Mouse (Mus musculus): Measurements from ENCODE around the gene Kdm5a. TPM values are rescaled to one million over a fixed set of nuclear protein-coding genes. Genes with fewer than 3 reads are reported as not detected.

Gene Kdm5a
- polyA plus RNA-seq, 1 experiment = 5.8 TPM

- Histone ChIP-seq H3K79me3 (ENCODE audit: low read depth) (peaks cover 49% of the 10 kb centered on the region), H3ac (ENCODE audit: control insufficient read depth, insufficient read length, low read depth) (peak overlapping the region; percentile 81), H3K79me2 (ENCODE audit: control insufficient read depth, insufficient read depth) (peaks cover 58% of the 10 kb centered on the region), H3K36me3 (ENCODE audit: control insufficient read depth, insufficient read depth) (no peaks in the 10 kb centered on the region), H3K4me3 (ENCODE audit: insufficient read depth, poor library complexity, severe bottlenecking) (peak overlapping the region; percentile 57), H3K27me3 (ENCODE audit: control insufficient read depth, insufficient read depth, insufficient read length) (no peaks in the 10 kb centered on the region)
- no peak for TF ChIP-seq MYOG (IDR thresholded peaks at IDR 0.05; ENCODE audit: control insufficient read depth, extremely low read depth, insufficient read length)
- TF ChIP-seq MAX (IDR thresholded peaks at IDR 0.05) = peak; percentile 83
- TF ChIP-seq MYOD1 (IDR thresholded peaks at IDR 0.05; ENCODE audit: control insufficient read depth, insufficient read length, low read depth) = no peak
- TF ChIP-seq FOSL1 (IDR thresholded peaks at IDR 0.05; ENCODE audit: insufficient read depth, low read length, poor library complexity, severe bottlenecking) = no peak
Measured at GRCm38 (mm10) chr6:120463884-120464283, 100.0 kb downstream of the Kdm5a start.

- H3K36me3 ChIP-seq (ENCODE audit: control insufficient read depth, insufficient read depth) = no peaks in the 10 kb centered on the region
- no peak overlapping the region for H3ac ChIP-seq (ENCODE audit: control insufficient read depth, insufficient read length, low read depth)
- peaks cover 53% of the 10 kb centered on the region for H3K79me3 ChIP-seq (ENCODE audit: low read depth)
- peaks cover 64% of the 10 kb centered on the region for H3K79me2 ChIP-seq (ENCODE audit: control insufficient read depth, insufficient read depth)
- TF ChIP-seq MYOD1 (IDR thresholded peaks at IDR 0.05; ENCODE audit: control insufficient read depth, insufficient read length, low read depth) = no peak
- TF ChIP-seq MYOG (IDR thresholded peaks at IDR 0.05; ENCODE audit: control insufficient read depth, extremely low read depth, insufficient read length) = no peak
- TF ChIP-seq CEBPB (IDR thresholded peaks at IDR 0.05; ENCODE audit: low read depth) = no peak
- no peak for TF ChIP-seq FOSL1 (IDR thresholded peaks at IDR 0.05; ENCODE audit: insufficient read depth, low read length, poor library complexity, severe bottlenecking)
- no peak for TF ChIP-seq USF1 (IDR thresholded peaks at IDR 0.05; ENCODE audit: low read depth)
- TF ChIP-seq MAX (IDR thresholded peaks at IDR 0.05) = no peak
- TF ChIP-seq CTCF (IDR thresholded peaks at IDR 0.05; ENCODE audit: control insufficient read depth, insufficient read depth, insufficient read length) = no peak
- H3K4me3 ChIP-seq (ENCODE audit: insufficient read depth, poor library complexity, severe bottlenecking) = peak overlapping the region; percentile 57
- H3K27me3 ChIP-seq (ENCODE audit: control insufficient read depth, insufficient read depth, insufficient read length) = no peaks in the 10 kb centered on the region
Measured at GRCm38 (mm10) chr6:120464406-120464939, 100.5 kb downstream of the Kdm5a start.

- no peak overlapping the region for H3ac ChIP-seq (ENCODE audit: control insufficient read depth, insufficient read length, low read depth)
- H3K79me3 ChIP-seq (ENCODE audit: low read depth) = peaks cover 59% of the 10 kb centered on the region
- H3K79me2 ChIP-seq (ENCODE audit: control insufficient read depth, insufficient read depth) = peaks cover 73% of the 10 kb centered on the region
- TF ChIP-seq MYOG (IDR thresholded peaks at IDR 0.05; ENCODE audit: control insufficient read depth, extremely low read depth, insufficient read length) (no peak), MAX (IDR thresholded peaks at IDR 0.05) (no peak), FOSL1 (IDR thresholded peaks at IDR 0.05; ENCODE audit: insufficient read depth, low read length, poor library complexity, severe bottlenecking) (no peak), MYOD1 (IDR thresholded peaks at IDR 0.05; ENCODE audit: control insufficient read depth, insufficient read length, low read depth) (no peak)
- no peaks in the 10 kb centered on the region for H3K27me3 ChIP-seq (ENCODE audit: control insufficient read depth, insufficient read depth, insufficient read length)
- H3K36me3 ChIP-seq (ENCODE audit: control insufficient read depth, insufficient read depth) = no peaks in the 10 kb centered on the region
- H3K4me3 ChIP-seq (ENCODE audit: insufficient read depth, poor library complexity, severe bottlenecking) = no peak overlapping the region
Measured at GRCm38 (mm10) chr6:120465393-120465792, 101.5 kb downstream of the Kdm5a start.

GRCm38 (mm10) chr6:120466609-120467329, 102.8 kb downstream of the Kdm5a start:
- H3K4me3 ChIP-seq (ENCODE audit: insufficient read depth, poor library complexity, severe bottlenecking) = no peak overlapping the region
- H3ac ChIP-seq (ENCODE audit: control insufficient read depth, insufficient read length, low read depth) = no peak overlapping the region
- H3K79me2 ChIP-seq (ENCODE audit: control insufficient read depth, insufficient read depth) = peaks cover 87% of the 10 kb centered on the region
- peaks cover 66% of the 10 kb centered on the region for H3K79me3 ChIP-seq (ENCODE audit: low read depth)
- H3K27me3 ChIP-seq (ENCODE audit: control insufficient read depth, insufficient read depth, insufficient read length) = no peaks in the 10 kb centered on the region
- no peaks in the 10 kb centered on the region for H3K36me3 ChIP-seq (ENCODE audit: control insufficient read depth, insufficient read depth)
- TF ChIP-seq USF1 (IDR thresholded peaks at IDR 0.05; ENCODE audit: low read depth) (no peak), MYOG (IDR thresholded peaks at IDR 0.05; ENCODE audit: control insufficient read depth, extremely low read depth, insufficient read length) (no peak), FOSL1 (IDR thresholded peaks at IDR 0.05; ENCODE audit: insufficient read depth, low read length, poor library complexity, severe bottlenecking) (peak; percentile 15), CTCF (IDR thresholded peaks at IDR 0.05; ENCODE audit: control insufficient read depth, insufficient read depth, insufficient read length) (no peak), MAX (IDR thresholded peaks at IDR 0.05) (peak; percentile 23), CEBPB (IDR thresholded peaks at IDR 0.05; ENCODE audit: low read depth) (no peak), MYOD1 (IDR thresholded peaks at IDR 0.05; ENCODE audit: control insufficient read depth, insufficient read length, low read depth) (no peak)

GRCm38 (mm10) chr6:120468259-120468658, 104.3 kb downstream of the Kdm5a start:
- no peaks in the 10 kb centered on the region for H3K36me3 ChIP-seq (ENCODE audit: control insufficient read depth, insufficient read depth)
- no peak overlapping the region for H3K4me3 ChIP-seq (ENCODE audit: insufficient read depth, poor library complexity, severe bottlenecking)
- no peak overlapping the region for H3ac ChIP-seq (ENCODE audit: control insufficient read depth, insufficient read length, low read depth)
- H3K79me3 ChIP-seq (ENCODE audit: low read depth) = peaks cover 80% of the 10 kb centered on the region
- H3K27me3 ChIP-seq (ENCODE audit: control insufficient read depth, insufficient read depth, insufficient read length) = no peaks in the 10 kb centered on the region
- H3K79me2 ChIP-seq (ENCODE audit: control insufficient read depth, insufficient read depth) = peaks cover 100% of the 10 kb centered on the region
- TF ChIP-seq CEBPB (IDR thresholded peaks at IDR 0.05; ENCODE audit: low read depth) (no peak), CTCF (IDR thresholded peaks at IDR 0.05; ENCODE audit: control insufficient read depth, insufficient read depth, insufficient read length) (no peak), USF1 (IDR thresholded peaks at IDR 0.05; ENCODE audit: low read depth) (no peak), MYOD1 (IDR thresholded peaks at IDR 0.05; ENCODE audit: control insufficient read depth, insufficient read length, low read depth) (no peak), MAX (IDR thresholded peaks at IDR 0.05) (no peak), MYOG (IDR thresholded peaks at IDR 0.05; ENCODE audit: control insufficient read depth, extremely low read depth, insufficient read length) (no peak), FOSL1 (IDR thresholded peaks at IDR 0.05; ENCODE audit: insufficient read depth, low read length, poor library complexity, severe bottlenecking) (no peak)
